Mouse (Mus musculus) stomach, postnatal 0 days (tissue): ENCODE measurements around the gene Cinp. TPM values are rescaled to one million over a fixed set of nuclear protein-coding genes. Genes with fewer than 3 reads are reported as not detected.

ENCODE experiments used
- ATAC-seq: fragments of 200-750 bp; cut with Nextera tagmentation; 2 replicates; pipeline ENCODE4 v1.8.0; 2017; ENCODE audit not compliant: low FRiP score, low TSS enrichment
- DNase-seq: peaks from one replicate; pipeline ENCODE4 v3.0.0-alpha.2; 2016; ENCODE audit warnings: low spot score
- H3K27ac ChIP-seq: fragments of 300-500 bp; sonication (generic); replicated peaks from 2 replicates; pipeline ENCODE4 v1.5.1; 2014; ENCODE audit warnings: mild to moderate bottlenecking, control low read depth
- H3K27me3 ChIP-seq: fragments of 300-500 bp; sonication (generic); 2 replicates; pipeline ENCODE4 v1.6.1; 2014; ENCODE audit warnings: low read length; ENCODE audit not compliant: control insufficient read depth, insufficient read depth
- H3K36me3 ChIP-seq: fragments of 300-500 bp; sonication (generic); 2 replicates; pipeline ENCODE4 v1.6.1; 2014; ENCODE audit warnings: low read length, mixed read lengths; ENCODE audit not compliant: control insufficient read depth, insufficient read depth
- H3K4me1 ChIP-seq: fragments of 300-500 bp; sonication (generic); replicated peaks from 2 replicates; pipeline ENCODE4 v1.6.1; 2014; ENCODE audit warnings: antibody characterized with exemption; ENCODE audit not compliant: control insufficient read depth, insufficient read depth
- H3K4me2 ChIP-seq: fragments of 300-500 bp; sonication (generic); replicated peaks from 2 replicates; pipeline ENCODE4 v1.6.1; 2014; ENCODE audit warnings: low read depth, mild to moderate bottlenecking, control low read depth, moderate library complexity
- H3K4me3 ChIP-seq: fragments of 300-500 bp; sonication (generic); 2 replicates; pipeline ENCODE4 v1.5.1; 2014; ENCODE audit warnings: low read depth, low read length, control low read depth
- H3K9ac ChIP-seq: fragments of 300-500 bp; sonication (generic); 2 replicates; pipeline ENCODE4 v1.6.1; 2014; ENCODE audit warnings: mild to moderate bottlenecking, low read length, control low read depth, mixed read lengths
- H3K9me3 ChIP-seq: fragments of 300-500 bp; sonication (generic); 2 replicates; pipeline ENCODE4 v1.6.1; 2016; ENCODE audit warnings: low read length; ENCODE audit not compliant: control insufficient read depth
- CTCF ChIP-seq: IDR thresholded peaks from 2 replicates; pipeline ENCODE4 v1.5.1; 2016; ENCODE audit warnings: antibody characterized with exemption, low read depth, mild to moderate bottlenecking, moderate library complexity
- EP300 ChIP-seq: optimal IDR thresholded peaks from 2 replicates; pipeline ENCODE3; 2016; ENCODE audit warnings: antibody characterized with exemption
- WGBS: fragments of 180-500 bp; shearing (Covaris S2); extraction: QIAGEN DNeasy Blood & Tissue Kit; methylation state at CpG from one replicate; pipeline ENCODE4 v1.1.7; 2014; 5-methylcytosine and 5-hydroxymethylcytosine counted together
- polyA plus RNA-seq: library from polyadenylated mRNA; unstranded; fragments of >200 nt; fragmentation: Nextera tagmentation; extraction: Ambion mirVana; gene quantifications from 2 replicates; pipeline ENCODE4 v1.2.1, GENCODE M21; 2015

Cinp gene
- polyA plus RNA-seq: 42.5 and 43.8 TPM in 2 replicates

DNA sequence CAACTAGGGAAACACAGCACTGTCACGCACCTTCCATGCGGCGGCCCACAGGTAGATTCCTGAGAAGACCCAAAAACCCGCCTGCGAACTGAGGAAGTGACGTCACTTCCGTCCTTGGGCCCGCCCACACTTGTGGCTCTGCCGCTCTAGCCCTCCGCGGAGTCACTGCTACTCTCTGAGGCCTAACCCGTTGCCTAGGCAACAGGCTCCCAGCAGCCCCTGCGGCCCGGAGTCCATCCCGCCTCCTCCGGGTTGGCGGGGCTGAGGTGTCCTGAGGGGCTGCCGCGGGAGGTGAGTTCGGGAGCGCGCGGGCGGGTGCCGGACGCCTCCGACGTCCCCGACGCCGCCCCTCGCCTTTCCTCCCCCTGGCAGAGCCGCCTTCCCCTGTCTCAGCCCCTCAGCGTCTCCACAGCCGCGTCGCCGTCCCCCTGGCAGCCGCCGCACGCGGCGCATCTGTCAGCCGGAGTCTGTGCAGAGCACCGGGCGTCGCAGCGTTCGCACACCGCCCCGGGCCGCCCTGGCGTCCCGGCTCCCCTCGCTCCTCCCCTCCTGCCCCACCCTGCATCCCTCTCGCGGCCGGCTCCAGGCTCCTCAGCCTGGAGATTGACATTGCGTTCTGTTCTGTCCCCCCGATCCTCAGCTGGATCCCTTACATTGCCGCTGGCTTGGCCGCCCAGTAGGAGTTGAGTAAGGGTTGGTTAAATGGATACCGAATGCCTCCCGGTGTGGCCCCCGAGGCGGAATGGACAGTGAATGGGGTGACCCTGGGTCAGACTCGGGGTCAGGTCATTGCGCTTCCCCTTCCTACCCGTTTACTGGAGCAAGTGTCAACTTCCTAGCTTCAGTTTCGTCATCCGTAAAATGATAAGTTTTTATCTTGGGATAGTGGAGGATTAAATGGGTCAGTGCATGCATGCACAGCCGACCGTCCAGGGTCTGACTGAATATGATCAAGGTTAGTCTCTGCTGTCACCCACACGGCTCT lies at the start of gene Cinp, which contains the start of gene Tecpr2:
Gene Cinp, minus strand, starts transcription at position 110 of the 985 bp plus-strand sequence.
Gene Tecpr2, plus strand, starts transcription at position 229 of the 985 bp plus-strand sequence.
- H3K9ac ChIP-seq: peak within 1 kb of the TSS; percentile 72
- no peaks in the 10 kb centered on the region for H3K27me3 ChIP-seq
- H3K4me3 ChIP-seq: peak within 1 kb of the TSS; percentile 75
- no peaks in the 10 kb centered on the region for H3K36me3 ChIP-seq
- TF ChIP-seq EP300: no peak
- TF ChIP-seq CTCF: 0 out of 2 replicates have a peak, but pooled peaks have one; percentile 12
- DNase-seq: peak; percentile 96
- H3K27ac ChIP-seq: peak within 1 kb of the TSS; percentile 89
- H3K4me2 ChIP-seq: peak within 1 kb of the TSS; percentile 86
- under 1% methylated on average over 61 of the region's 74 CpGs for WGBS
- H3K4me1 ChIP-seq: 0 out of 2 replicates have a peak, but pooled peaks cover 2% of the 10 kb centered on the region
- H3K9me3 ChIP-seq: no peaks in the 10 kb centered on the region
- peak; percentile 98 for ATAC-seq

GRCm38 (mm10) chr12:110937496-110937895 lies 48.6 kb upstream of the Cinp start:
- no peak overlapping the region for H3K27ac ChIP-seq
- WGBS: 80% methylated on average over 5 of the region's 5 CpGs
- no peak overlapping the region for H3K4me3 ChIP-seq
- TF ChIP-seq EP300 (no peak), CTCF (no peak)
- ATAC-seq (no peak), DNase-seq (no peak)
- H3K4me1 ChIP-seq: no peaks in the 10 kb centered on the region
- no peaks in the 10 kb centered on the region for H3K9me3 ChIP-seq
- H3K36me3 ChIP-seq: peaks cover 12% of the 10 kb centered on the region
- H3K4me2 ChIP-seq: no peak overlapping the region
- no peak overlapping the region for H3K9ac ChIP-seq
- H3K27me3 ChIP-seq: no peaks in the 10 kb centered on the region

DNA sequence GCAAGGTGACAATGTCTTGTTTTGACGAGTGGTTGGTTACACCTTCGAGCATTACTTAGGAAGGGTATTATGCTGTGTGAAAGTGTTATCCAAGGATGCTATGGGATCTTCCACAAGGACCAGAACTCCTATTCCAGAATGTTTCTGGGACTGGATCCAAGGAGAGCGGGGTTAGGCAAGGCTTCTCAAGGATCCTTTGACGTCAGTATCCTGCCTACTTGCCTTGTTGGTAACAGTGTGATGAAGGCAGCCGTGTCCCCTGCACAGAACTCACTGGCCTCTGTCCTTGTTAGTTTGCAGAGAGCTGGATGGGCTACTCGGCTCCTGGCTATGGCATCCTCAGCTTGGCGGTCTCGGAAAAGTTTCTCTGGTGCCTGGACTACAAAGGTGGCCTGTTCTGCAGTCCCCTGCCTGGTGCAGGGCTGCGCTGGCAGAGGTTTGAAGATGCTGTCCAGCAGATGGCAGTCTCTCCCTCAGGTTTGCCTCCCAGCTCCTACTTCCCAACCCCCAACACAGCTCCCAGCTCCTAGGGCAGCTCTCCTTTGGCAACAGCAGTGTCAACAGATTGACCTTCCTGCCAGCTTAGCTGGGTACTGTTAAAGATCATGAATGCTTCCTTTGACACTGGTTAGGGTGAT lies 47.2 kb upstream of the Cinp start:
- Histone ChIP-seq H3K27ac (no peak overlapping the region), H3K9me3 (no peaks in the 10 kb centered on the region), H3K36me3 (peaks cover 13% of the 10 kb centered on the region), H3K27me3 (no peaks in the 10 kb centered on the region), H3K9ac (no peak overlapping the region), H3K4me1 (no peaks in the 10 kb centered on the region), H3K4me3 (no peak overlapping the region), H3K4me2 (no peak overlapping the region)
- peak; percentile 87 for DNase-seq
- peak; percentile 89 for ATAC-seq
- TF ChIP-seq CTCF (peak; percentile 93), EP300 (no peak)
- 58% methylated on average over 9 of the region's 9 CpGs for WGBS

GRCm38 (mm10) chr12:110932820-110933219 lies 43.9 kb upstream of the Cinp start:
- Histone ChIP-seq H3K27me3 (no peaks in the 10 kb centered on the region), H3K9me3 (no peaks in the 10 kb centered on the region), H3K4me2 (no peak overlapping the region), H3K4me3 (no peak overlapping the region), H3K4me1 (no peaks in the 10 kb centered on the region), H3K27ac (no peak overlapping the region), H3K36me3 (peaks cover 11% of the 10 kb centered on the region; the same call in 1 of the 2 replicates), H3K9ac (no peak overlapping the region)
- no peak for ATAC-seq
- WGBS: 77% methylated on average over 5 of the region's 5 CpGs
- TF ChIP-seq EP300: no peak
- no peak for DNase-seq

GRCm38 (mm10) chr12:110921572-110921971 lies 32.6 kb upstream of the Cinp start:
- Histone ChIP-seq H3K9me3 (no peaks in the 10 kb centered on the region), H3K27ac (no peak overlapping the region), H3K27me3 (no peaks in the 10 kb centered on the region), H3K36me3 (peaks cover 3% of the 10 kb centered on the region; the same call in 1 of the 2 replicates), H3K4me2 (no peak overlapping the region), H3K4me1 (no peaks in the 10 kb centered on the region), H3K9ac (no peak overlapping the region), H3K4me3 (no peak overlapping the region)
- DNase-seq (no peak), ATAC-seq (0 out of 2 replicates have a peak, but pooled peaks have one; percentile 25)
- TF ChIP-seq CTCF (no peak), EP300 (no peak)
- WGBS: 56% methylated on average over 5 of the region's 5 CpGs
